In the genomic region with DNA sequence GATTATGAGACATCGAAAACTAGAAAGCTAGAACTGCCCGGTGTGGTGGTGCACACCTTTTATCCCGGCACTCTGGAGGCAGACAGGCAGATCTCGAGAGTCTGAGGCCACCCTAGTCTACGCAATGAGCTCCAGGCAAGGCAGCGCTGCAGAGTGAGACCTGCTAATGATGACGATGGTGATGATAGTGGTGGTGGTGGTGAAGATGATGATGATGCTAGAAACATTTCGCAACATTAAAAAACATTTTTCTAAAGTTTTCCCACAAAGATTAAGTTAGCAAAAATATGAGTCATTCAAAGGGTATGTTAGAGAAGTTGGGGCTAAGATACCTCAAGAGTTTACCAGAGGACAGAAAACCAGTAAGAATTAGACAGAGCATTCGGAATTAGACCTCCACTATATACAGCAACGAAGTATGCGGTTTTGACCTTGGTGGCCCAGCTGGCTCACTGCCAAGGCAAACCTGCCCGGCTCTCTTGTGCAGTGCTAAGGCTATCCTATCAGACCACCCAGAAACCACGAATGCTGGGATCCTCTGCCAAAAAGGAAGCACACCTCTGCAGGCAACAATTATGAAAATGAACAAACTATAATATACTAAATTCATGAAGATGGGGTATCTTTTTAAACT, we compare ENCODE assay signal across 16 mouse cellular contexts.
DNase-seq lines count a peak whose midpoint lies in the region; ATAC-seq lines count a peak whose summit lies in the region.
"Had no signal": no experiment of that assay in that cellular context is flagged by ENCODE, and none has a peak within 500 bp of the region (broad histone marks: within the 10 kb centered on the region; RNA-seq: fewer than 3 reads in every experiment).

No protein-coding gene starts in this region.

- H3K4me1 ChIP-seq in hindbrain, embryonic 14.5 days (replicated peaks; ENCODE audit: control insufficient read depth, insufficient read depth, low read length), result 0 out of 2 replicates have a peak, but pooled peaks cover 5% of the 10 kb centered on the region
- no peaks in the 10 kb centered on the region for H3K4me1 ChIP-seq in intestine, embryonic 16.5 days (ENCODE audit: control insufficient read depth, insufficient read depth, low read length)

- no peak overlapping the region for H3K27ac ChIP-seq in hindbrain, embryonic 14.5 days
- H3K27ac ChIP-seq in intestine, embryonic 16.5 days (ENCODE audit: low read length), result no peak overlapping the region
- H3K27ac ChIP-seq: heart, embryonic 10.5 days; hindbrain, embryonic 12.5 days; kidney, postnatal 0 days; limb, embryonic 12.5 days had no signal

- peak; percentile 22; the same call in 1 of the 2 replicates for ATAC-seq in granulocyte monocyte progenitor cell, adult 5-6 weeks (replicated peaks; ENCODE audit: poor library complexity, severe bottlenecking)
- ATAC-seq in hindbrain, embryonic 14.5 days (ENCODE audit: low FRiP score), result no peak
- no peak; the same call in 1 of the 2 replicates for ATAC-seq in intestine, embryonic 16.5 days

- peaks cover 5% of the 10 kb centered on the region; the same call in 1 of the 2 replicates for H3K36me3 ChIP-seq in hindbrain, embryonic 14.5 days (replicated peaks; ENCODE audit: control insufficient read depth, insufficient read depth)
- H3K36me3 ChIP-seq in intestine, embryonic 16.5 days (ENCODE audit: control insufficient read depth, insufficient read depth, low read length), result no peaks in the 10 kb centered on the region
- H3K36me3 ChIP-seq: heart, embryonic 10.5 days; hindbrain, embryonic 12.5 days; limb, embryonic 12.5 days had no signal

- no peaks in the 10 kb centered on the region for H3K9me3 ChIP-seq in hindbrain, embryonic 14.5 days (ENCODE audit: control insufficient read depth, low read length)
- H3K9me3 ChIP-seq in intestine, embryonic 16.5 days (ENCODE audit: control insufficient read depth, low read length), result no peaks in the 10 kb centered on the region
- H3K9me3 ChIP-seq: heart, embryonic 10.5 days; hindbrain, embryonic 12.5 days; limb, embryonic 12.5 days had no signal

- H3K9ac ChIP-seq in hindbrain, embryonic 14.5 days, result no peak overlapping the region
- no peak overlapping the region for H3K9ac ChIP-seq in intestine, embryonic 16.5 days (ENCODE audit: low read depth, low read length)
- H3K9ac ChIP-seq: hindbrain, embryonic 12.5 days; limb, embryonic 12.5 days had no signal

- no peak overlapping the region for H3K4me3 ChIP-seq in hindbrain, embryonic 14.5 days (replicated peaks; ENCODE audit: low read length)
- no peak overlapping the region for H3K4me3 ChIP-seq in intestine, embryonic 16.5 days (ENCODE audit: low read length)
- H3K4me3 ChIP-seq: heart, embryonic 10.5 days; hindbrain, embryonic 12.5 days; limb, embryonic 12.5 days had no signal

- no peaks in the 10 kb centered on the region for H3K27me3 ChIP-seq in hindbrain, embryonic 14.5 days (ENCODE audit: control insufficient read depth, insufficient read depth, low read length)
- no peaks in the 10 kb centered on the region for H3K27me3 ChIP-seq in intestine, embryonic 16.5 days (replicated peaks; ENCODE audit: control insufficient read depth, insufficient read depth, low read length)
- H3K27me3 ChIP-seq: CH12.LX; hindbrain, embryonic 12.5 days; limb, embryonic 12.5 days had no signal

- peak; percentile 15 for DNase-seq in kidney, postnatal 10 days
- no peak for DNase-seq in kidney, adult 9 months
- peak; percentile 25 for DNase-seq in 3T3-L1 (ENCODE audit: low read depth, low spot score)
- peak; percentile 3 for DNase-seq in NIH3T3 (ENCODE audit: low read depth)
- no peak for DNase-seq in hindbrain, embryonic 14.5 days (ENCODE audit: low spot score)
- no peak for DNase-seq in thymus, postnatal 25 days
- DNase-seq: lung, postnatal 36 days; spleen, adult 18-20 months; thymus, postnatal 14 days had no signal

- 82% methylated on average over 13 of the region's 13 CpGs for WGBS in hindbrain, embryonic 14.5 days
- 73% methylated on average over 13 of the region's 13 CpGs for WGBS in intestine, embryonic 16.5 days

- no peak overlapping the region for H3K4me2 ChIP-seq in hindbrain, embryonic 14.5 days (replicated peaks)
- H3K4me2 ChIP-seq in intestine, embryonic 16.5 days (ENCODE audit: low read depth, low read length), result no peak overlapping the region
- H3K4me2 ChIP-seq: hindbrain, embryonic 12.5 days; limb, embryonic 12.5 days had no signal

Comparison
In these comparisons a context has a peak if more than half of its experiments do, and no peak if none do; other contexts are left out.
1. DNase-seq: peak in kidney, postnatal 10 days (single experiment), 3T3-L1 (single experiment) and NIH3T3 (single experiment); none in kidney, adult 9 months (single experiment), hindbrain, embryonic 14.5 days (single experiment) and thymus, postnatal 25 days (single experiment).